Mouse (Mus musculus): ENCODE results near the gene Irgm2.
"Not testable (repeated sequence)": the region's sequence is repeated elsewhere in the genome, so short reads cannot be mapped to it uniquely, and the experiment has no call there.

The Irgm2 gene

GRCm38 (mm10) chr11:58213673-58214342, 14.4 kb downstream of the Irgm2 start:
- DNase-seq (ENCODE audit: low spot score) = no peak

DNA sequence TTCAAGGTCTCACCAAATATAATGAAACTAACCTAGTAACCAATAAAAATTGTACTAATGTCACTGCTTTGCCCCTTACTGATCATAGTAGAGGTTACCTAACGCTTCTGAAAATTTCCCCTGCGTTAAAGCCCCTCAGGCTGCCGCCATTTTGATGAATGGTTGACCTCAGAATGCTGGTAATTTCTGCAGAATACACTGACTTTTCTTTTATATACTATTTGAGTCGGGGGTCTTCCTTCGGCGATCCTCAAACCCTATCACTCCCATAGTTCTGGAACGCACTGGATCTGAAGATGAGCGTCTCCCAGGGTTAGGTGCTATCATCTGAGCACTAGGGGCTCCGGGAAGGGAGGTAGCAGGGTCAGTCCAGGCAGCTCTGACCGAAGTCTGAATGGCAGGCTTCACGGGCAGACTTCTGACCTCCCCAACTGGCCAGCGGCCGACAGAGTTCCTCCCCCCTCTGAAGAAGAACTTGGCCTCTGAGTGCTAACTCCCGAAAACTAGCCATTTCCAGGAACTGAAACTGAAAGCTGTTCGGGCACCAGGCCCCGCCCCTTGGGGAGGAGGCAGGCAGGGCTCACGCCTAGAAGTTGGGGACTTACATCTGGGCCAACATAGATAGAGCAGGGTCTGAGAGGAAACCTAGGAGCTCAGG, 15.1 kb downstream of the Irgm2 start:
- peak; percentile 78 for DNase-seq (ENCODE audit: low spot score)

DNA sequence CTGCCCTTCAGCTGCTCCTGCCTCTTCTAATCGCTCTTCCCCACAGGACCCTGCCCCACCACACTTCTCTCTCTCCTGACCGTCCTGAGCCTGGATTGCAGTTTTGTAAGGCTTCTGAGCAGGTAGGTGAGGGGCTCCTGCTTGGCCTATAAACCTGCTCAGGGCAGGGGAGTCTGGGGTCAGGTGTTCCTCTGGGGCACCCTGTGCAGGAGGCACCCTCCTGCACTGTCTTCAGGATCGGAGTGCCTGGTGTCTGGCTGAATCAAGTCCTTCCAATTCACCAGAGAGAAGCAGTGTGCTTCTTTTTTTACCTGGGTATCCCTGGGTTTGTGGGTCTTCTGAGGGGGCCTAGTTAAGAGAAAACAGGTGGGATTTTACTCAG, 15.6 kb downstream of the Irgm2 start:
- DNase-seq (ENCODE audit: low spot score) = not testable (repeated sequence)

DNA sequence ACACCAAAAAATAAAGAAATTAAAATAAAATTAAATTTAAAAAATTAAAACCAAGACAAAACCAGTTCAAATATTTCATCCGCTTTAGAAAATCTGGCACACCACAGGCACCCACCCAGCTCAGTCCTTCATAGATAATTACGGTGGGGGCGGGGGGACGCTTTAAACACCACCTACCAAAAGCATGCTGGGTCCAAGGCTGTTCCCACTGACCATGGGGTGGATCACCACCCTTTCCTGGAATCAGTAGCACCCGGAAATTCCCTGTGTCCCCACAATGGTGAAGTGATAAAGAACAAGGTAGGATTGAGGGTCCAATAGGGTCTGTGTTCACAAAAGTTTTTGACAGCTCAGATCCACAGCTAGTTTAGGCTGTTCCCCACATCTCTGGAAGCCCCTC, 16.4 kb downstream of the Irgm2 start:
- DNase-seq (ENCODE audit: low spot score) = no peak

GRCm38 (mm10) chr11:58216823-58217222, 17.4 kb downstream of the Irgm2 start:
- no peak for DNase-seq (ENCODE audit: low spot score)

- no peak for DNase-seq (ENCODE audit: low spot score)
These were observed 24.3 kb downstream of the Irgm2 start for GRCm38 (mm10) chr11:58223751-58224150.

GRCm38 (mm10) chr11:58224313-58224712, 24.9 kb downstream of the Irgm2 start:
- DNase-seq (ENCODE audit: low spot score) = no peak

DNA sequence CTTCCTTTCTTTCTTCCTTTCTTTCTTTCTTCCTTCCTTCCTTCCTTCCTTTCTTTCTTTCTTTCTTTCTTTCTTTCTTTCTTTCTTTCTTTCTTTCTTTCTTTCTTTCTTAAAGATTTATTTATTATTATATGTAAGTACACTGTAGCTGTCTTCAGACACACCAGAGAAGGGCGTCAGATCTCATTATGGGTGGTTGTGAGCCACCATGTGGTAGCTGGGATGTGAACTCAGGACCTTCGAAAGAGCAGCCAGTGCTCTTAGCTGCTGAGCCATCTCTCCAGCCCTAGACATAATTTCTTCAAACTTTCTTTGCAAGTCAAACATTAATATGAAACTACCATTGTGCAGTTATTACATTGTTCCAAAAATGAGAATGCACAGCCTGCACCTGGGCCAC, 25.5 kb downstream of the Irgm2 start:
- not testable (repeated sequence) for DNase-seq (ENCODE audit: low spot score)

DNA sequence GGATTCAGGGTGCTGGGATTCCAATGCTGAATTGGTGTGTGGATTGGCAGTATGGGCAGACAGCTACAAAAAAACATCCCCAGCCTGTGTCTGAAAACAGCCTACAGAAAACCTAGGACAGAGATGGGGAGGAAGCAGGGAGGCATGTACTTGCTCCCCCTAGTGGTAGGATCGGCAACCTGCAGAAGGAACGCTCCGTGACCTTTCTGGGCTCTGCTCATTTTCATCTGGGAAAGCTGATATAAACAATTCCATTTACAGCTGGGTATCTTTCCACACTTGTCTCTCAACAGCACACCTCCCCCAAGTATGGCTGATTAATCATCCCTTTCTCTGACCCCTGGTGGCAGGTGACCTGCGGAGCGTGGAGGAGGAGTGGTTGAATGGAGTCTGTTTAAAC, 26.2 kb downstream of the Irgm2 start:
- DNase-seq (ENCODE audit: low spot score) = peak; percentile 63

DNA sequence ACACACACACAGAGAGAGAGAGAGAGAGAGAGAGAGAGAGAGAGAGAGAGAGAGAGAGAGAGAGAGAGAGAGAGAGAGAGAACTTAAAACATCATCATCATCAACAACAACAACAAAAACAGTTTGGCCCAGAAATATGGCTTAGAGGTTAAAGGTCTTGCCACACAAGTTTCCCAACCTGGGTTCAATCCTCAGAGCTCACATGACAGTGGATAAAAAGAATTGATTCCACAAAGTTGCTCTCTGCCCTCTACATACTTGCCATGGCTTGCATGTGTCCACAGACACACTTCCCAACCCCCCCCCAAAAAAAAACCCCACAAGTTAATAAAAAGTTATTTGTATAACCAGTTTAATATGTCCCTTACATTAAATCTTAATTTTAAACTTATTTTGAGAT, 27.0 kb downstream of the Irgm2 start:
- DNase-seq (ENCODE audit: low spot score) = no peak

GRCm38 (mm10) chr11:58228021-58228420, 28.6 kb downstream of the Irgm2 start:
- DNase-seq (ENCODE audit: low spot score) = not testable (repeated sequence)

- no peak for DNase-seq (ENCODE audit: low spot score)
These were observed 31.0 kb downstream of the Irgm2 start for GRCm38 (mm10) chr11:58230396-58230910.

GRCm38 (mm10) chr11:58231156-58231555, 31.7 kb downstream of the Irgm2 start:
- no peak for DNase-seq (ENCODE audit: low spot score)

DNA sequence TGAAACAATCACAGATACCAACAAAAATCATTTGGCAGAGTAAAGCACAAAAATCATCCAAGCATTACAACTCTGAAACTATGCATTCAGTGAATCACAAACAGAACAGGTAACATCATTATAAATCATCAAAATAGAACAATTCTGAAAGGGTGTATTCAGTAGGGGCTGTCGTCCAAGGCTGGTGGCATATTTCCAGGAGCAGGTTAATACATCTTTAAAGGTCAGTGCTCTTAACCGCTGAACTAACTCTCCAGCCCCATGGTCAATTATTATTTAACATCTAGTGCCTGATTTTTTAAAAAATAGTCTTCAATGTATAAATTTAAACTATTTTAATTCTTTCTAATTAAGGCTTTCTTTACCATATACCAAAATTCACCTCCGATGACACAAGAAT, 35.1 kb downstream of the Irgm2 start:
- DNase-seq (ENCODE audit: low spot score) = not testable (repeated sequence)

DNA sequence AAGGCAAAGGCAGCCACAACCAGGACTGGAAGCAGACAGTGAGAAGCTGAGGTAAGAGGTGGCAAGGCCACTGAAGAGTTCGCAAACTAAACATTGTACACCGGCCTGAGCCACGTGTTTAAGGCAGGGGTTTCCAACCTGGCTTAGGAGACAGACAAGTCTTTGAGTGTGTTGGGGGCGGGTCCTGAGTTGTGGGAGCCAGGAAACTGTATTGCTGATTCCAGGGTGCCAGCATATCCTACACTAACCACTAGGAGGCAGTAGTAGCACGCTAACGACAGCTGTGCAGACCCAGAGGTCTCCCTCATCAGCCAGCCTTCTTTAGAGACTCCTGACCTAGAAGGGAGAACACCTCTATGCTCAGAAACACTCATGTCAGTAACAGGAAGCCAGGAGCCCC, 35.7 kb downstream of the Irgm2 start:
- DNase-seq (ENCODE audit: low spot score) = no peak

DNA sequence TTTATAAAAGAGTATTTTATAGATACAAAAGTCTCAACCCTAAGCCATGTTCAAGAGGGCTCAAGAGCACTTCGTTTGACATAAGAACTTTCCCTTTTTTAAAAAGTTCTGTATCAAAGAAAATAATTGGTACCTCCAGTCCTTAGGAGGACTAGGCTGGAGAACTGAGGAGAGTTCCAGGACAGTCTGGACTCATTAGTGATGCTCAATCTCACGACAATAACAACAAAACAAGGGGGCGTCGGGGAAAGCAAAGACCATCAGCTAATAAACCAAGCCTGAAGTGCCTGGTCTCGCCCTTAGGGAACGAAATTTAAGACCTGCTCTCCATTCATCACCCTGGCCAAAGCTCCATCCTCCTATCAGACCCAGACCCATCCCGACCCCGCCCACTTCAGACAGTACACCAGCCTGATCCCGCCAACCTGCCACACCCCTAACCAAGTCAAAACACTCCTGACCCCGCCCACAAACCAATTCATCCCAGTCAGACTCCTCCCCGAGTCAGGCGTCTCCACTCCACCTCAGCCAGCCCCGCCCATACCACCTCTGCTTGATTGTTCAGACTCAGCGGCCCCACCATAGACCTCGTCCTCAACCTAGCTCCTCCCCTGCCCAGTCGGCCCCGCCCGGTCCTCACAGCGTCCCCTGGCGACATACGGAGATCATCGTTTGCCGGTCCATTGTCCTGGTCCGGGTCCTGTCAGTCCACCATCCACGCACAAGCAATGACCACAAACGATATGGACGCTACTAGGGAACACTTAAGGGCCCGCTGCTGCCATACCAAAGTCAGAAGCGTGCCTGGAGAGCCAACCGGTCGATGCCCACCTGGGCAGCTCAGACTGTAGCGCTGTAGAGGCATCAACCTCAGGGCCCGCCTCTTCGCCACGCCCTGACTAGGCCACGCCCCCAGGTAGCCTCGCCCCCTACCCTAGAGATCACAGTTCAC, 39.7 kb downstream of the Irgm2 start:
- DNase-seq (ENCODE audit: low spot score) = peak; percentile 40

- no peak for DNase-seq (ENCODE audit: low spot score)
These were observed 47.9 kb downstream of the Irgm2 start for GRCm38 (mm10) chr11:58247294-58247693.

DNA sequence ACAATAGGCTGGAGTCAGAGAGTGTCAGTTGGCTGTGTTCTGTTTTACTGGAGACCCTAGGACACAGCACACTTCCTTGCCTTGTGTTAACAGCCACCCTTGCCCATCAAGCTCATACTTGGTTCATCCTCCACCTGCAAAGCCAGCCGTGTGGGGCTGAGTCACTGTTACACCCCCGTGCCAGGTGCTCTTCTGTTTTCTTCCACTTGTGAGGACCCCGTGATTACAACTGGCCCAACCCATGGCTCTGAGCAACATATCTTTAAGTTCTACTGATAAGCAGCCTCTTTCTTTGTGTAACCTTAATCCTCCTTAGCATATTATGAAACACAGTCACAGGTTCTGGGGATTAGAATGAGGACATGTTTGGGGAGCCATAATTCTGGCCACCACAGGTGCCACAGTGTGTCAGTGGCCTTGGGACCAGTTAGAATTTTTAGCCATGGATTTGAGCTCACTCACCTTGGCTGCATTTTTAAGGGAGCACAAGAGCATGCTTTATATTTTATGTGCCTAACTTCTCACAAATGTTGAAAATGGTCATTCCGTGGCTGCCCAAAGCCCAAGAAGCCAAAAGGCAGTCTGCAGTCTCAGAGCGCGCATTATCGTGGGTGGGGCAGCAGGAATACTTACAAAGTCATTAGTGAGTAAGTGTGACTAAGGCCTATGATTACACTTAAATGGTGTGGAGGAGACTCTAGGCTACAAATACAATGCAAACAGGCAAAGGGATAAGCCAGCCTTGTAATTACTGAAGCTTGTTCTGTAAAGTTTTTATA, 50.0 kb downstream of the Irgm2 start:
- DNase-seq (ENCODE audit: low spot score) = no peak

DNA sequence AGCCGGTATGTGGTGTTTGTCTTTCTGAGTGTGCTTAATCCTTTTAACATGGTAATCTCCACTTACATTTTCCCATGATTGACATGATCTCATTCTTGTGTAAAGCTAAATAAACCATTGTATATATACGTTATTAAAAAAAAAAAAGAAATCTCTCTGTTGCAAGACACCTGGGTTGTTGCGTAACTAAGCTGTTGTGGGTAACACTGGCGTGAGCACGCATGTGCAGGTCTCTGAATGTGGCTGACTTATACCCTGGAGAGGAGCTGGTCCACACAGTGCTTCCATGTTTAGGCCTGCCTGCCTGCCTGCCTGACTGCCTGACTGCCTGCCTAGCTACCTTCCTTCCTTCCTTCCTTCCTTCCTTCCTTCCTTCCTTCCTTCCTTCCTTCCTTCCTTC, 51.1 kb downstream of the Irgm2 start:
- DNase-seq (ENCODE audit: low spot score) = no peak

- no peak for DNase-seq (ENCODE audit: low spot score)
These were observed 55.0 kb downstream of the Irgm2 start for GRCm38 (mm10) chr11:58254411-58254810.

GRCm38 (mm10) chr11:58257816-58258215, 58.4 kb downstream of the Irgm2 start:
- no peak for DNase-seq (ENCODE audit: low spot score)

DNA sequence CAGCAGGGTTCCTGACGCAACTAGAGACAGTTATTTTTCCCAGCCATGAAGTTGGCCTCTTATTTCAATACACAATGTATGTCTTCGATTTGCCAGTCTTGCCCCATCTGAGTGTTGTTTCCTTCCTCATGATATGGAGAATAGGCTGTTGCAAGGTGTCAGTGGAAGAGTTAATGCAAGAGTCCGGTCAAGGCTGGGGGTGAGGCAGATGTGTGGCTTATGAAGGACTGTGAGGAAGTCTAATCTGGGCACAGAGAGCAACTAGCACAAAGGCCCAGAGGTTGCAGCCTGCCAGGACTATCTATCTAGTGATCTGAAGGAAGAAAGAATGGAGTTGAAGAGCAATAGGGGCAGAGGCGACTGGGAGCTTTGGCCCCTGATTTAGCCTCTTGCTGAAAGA, 60.7 kb downstream of the Irgm2 start:
- DNase-seq (ENCODE audit: low spot score) = no peak

All from urinary bladder, postnatal 25 days (tissue).